Mouse (Mus musculus) stomach, postnatal 0 days (tissue): ENCODE results near the gene Tgfb2.

ENCODE experiments used
- CTCF ChIP-seq: IDR thresholded peaks from 2 replicates; pipeline ENCODE4 v1.5.1; 2016; ENCODE audit warnings: antibody characterized with exemption, low read depth, mild to moderate bottlenecking, moderate library complexity
- EP300 ChIP-seq: optimal IDR thresholded peaks from 2 replicates; pipeline ENCODE3; 2016; ENCODE audit warnings: antibody characterized with exemption

- no peak for TF ChIP-seq CTCF
- no peak for TF ChIP-seq EP300
Observed at GRCm38 (mm10) chr1:186749675-186750283, 44.0 kb upstream of the Tgfb2 start.
